Mouse (Mus musculus) thymus, postnatal 14 days (tissue): ENCODE results near the gene Igll1.
A peak's percentile ranks its signal among the peaks of the same experiment; 100 is the strongest.
"Not testable (repeated sequence)": the region's sequence is repeated elsewhere in the genome, so short reads cannot be mapped to it uniquely, and the experiment has no call there.

ENCODE experiments used
- DNase-seq: peaks from one replicate; pipeline ENCODE4 v3.0.0; 2021

Gene Igll1

GRCm38 (mm10) chr16:16863978-16864377 lies at the start of gene Igll1:
Gene Igll1 (minus strand): TSS chr16:16863985.
- peak; percentile 2 for DNase-seq

GRCm38 (mm10) chr16:16913440-16913839 lies 49.7 kb upstream of the Igll1 start:
- DNase-seq: no peak

GRCm38 (mm10) chr16:16911641-16912597 lies 48.1 kb upstream of the Igll1 start:
- peak; percentile 81 for DNase-seq

GRCm38 (mm10) chr16:16907799-16908198 lies 44.0 kb upstream of the Igll1 start:
- DNase-seq: no peak

GRCm38 (mm10) chr16:16903188-16903587 lies 39.4 kb upstream of the Igll1 start:
- no peak for DNase-seq

- DNase-seq: no peak
Measured at GRCm38 (mm10) chr16:16902329-16902728, 38.5 kb upstream of the Igll1 start.

GRCm38 (mm10) chr16:16897056-16897584 lies 33.3 kb upstream of the Igll1 start:
- DNase-seq: peak; percentile 16

- peak; percentile 97 for DNase-seq
Measured at GRCm38 (mm10) chr16:16896382-16897055, 32.7 kb upstream of the Igll1 start, which contains the start of gene Ppm1f. Gene Ppm1f (plus strand): TSS chr16:16896469.

- DNase-seq: no peak
Measured at GRCm38 (mm10) chr16:16896015-16896381, 32.2 kb upstream of the Igll1 start.

GRCm38 (mm10) chr16:16892366-16892765 lies 28.6 kb upstream of the Igll1 start:
- DNase-seq: no peak

GRCm38 (mm10) chr16:16888341-16888740 lies 24.6 kb upstream of the Igll1 start:
- DNase-seq: no peak

- DNase-seq: no peak
Measured at GRCm38 (mm10) chr16:16879025-16879424, 15.2 kb upstream of the Igll1 start.

GRCm38 (mm10) chr16:16870617-16871331 lies 7.0 kb upstream of the Igll1 start, which contains the start of the genes Top3b and Vpreb1:
Gene Top3b (plus strand): TSS chr16:16870736.
Gene Vpreb1 (minus strand): TSS chr16:16870843.
- peak; percentile 91 for DNase-seq

- DNase-seq: no peak
Measured at GRCm38 (mm10) chr16:16870241-16870616, 6.4 kb upstream of the Igll1 start.

GRCm38 (mm10) chr16:16865696-16866561 lies 2.1 kb upstream of the Igll1 start:
- peak; percentile 47 for DNase-seq

- DNase-seq: no peak
Measured at GRCm38 (mm10) chr16:16865217-16865616, 1.4 kb upstream of the Igll1 start.

- no peak for DNase-seq
Measured at GRCm38 (mm10) chr16:16862288-16862687, 1.5 kb downstream of the Igll1 start.

- DNase-seq: no peak
Measured at GRCm38 (mm10) chr16:16856731-16857476, 6.9 kb downstream of the Igll1 start.

GRCm38 (mm10) chr16:16856054-16856453 lies 7.7 kb downstream of the Igll1 start:
- DNase-seq: not testable (repeated sequence)

GRCm38 (mm10) chr16:16855541-16855940 lies 8.2 kb downstream of the Igll1 start:
- DNase-seq: no peak

GRCm38 (mm10) chr16:16854836-16855235 lies 8.9 kb downstream of the Igll1 start:
- peak; percentile 84 for DNase-seq
